Mouse (Mus musculus): ENCODE data around the gene Wnt3.

GRCm38 (mm10) chr11:103773387-103774227, at the start of gene Wnt3:
- TF ChIP-seq GATA1 (IDR thresholded peaks at IDR 0.05; ENCODE audit: borderline replicate concordance, low read length): no peak
- TF ChIP-seq FLI1 (IDR thresholded peaks at IDR 0.05; ENCODE audit: low read length): no peak

All from megakaryocyte, embryonic 14.5 days (primary cell).